18 mouse cellular contexts compared by ENCODE assay signal in the genomic region with DNA sequence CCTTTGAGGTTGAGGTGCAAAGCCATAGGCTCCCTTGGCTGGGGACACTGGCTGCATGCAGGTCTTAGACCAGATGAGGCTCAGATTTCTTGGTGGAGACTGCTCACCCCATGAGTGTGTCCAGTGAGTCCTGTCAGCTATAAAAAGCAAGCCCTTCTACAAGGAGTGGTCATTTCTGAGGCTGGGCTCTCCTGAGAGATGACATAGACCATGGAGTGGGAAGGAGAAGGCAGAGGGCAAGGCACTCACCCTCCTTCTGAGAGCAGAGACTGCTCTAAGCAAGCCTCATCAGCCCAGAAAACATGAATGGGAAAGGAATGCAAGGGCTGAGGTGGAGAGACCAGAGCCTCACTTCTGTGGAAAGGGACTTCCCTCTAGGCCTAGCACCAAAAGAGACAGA. TPM values are rescaled to one million over a fixed set of nuclear protein-coding genes. Genes with fewer than 3 reads are reported as not detected.
DNase-seq lines count a peak whose midpoint lies in the region; ATAC-seq lines count a peak whose summit lies in the region.
"Had no signal": no experiment of that assay in that cellular context is flagged by ENCODE, and none has a peak within 500 bp of the region (broad histone marks: within the 10 kb centered on the region; RNA-seq: fewer than 3 reads in every experiment).

No protein-coding gene starts in this region.

- DNase-seq in embryonic facial prominence, embryonic 10.5 days (ENCODE audit: low spot score), result no peak
- DNase-seq in midbrain, embryonic 11.5 days (ENCODE audit: low spot score, missing footprints), result peak; percentile 61
- DNase-seq in midbrain, embryonic 14.5 days, result no peak
- DNase-seq in limb, embryonic 10.5 days (ENCODE audit: low spot score), result peak; percentile 29
- no peak for DNase-seq in urinary bladder, postnatal 36 days (ENCODE audit: low spot score in 2 of 2)
- DNase-seq: adrenal gland, postnatal 10 days; B cell, adult 2 months; cerebellum, adult 8-10 months; gastrocnemius, postnatal 25 days; kidney, adult 2 months had no signal

- peaks cover 22% of the 10 kb centered on the region for H3K4me1 ChIP-seq in embryonic facial prominence, embryonic 13.5 days
- H3K4me1 ChIP-seq in embryonic facial prominence, embryonic 10.5 days, result peaks cover 24% of the 10 kb centered on the region
- no peaks in the 10 kb centered on the region for H3K4me1 ChIP-seq in midbrain, embryonic 11.5 days (ENCODE audit: control insufficient read depth, insufficient read depth, low read length)
- H3K4me1 ChIP-seq in midbrain, embryonic 14.5 days (ENCODE audit: control insufficient read depth, insufficient read depth, low read length), result no peaks in the 10 kb centered on the region
- H3K4me1 ChIP-seq in limb, embryonic 10.5 days, result peaks cover 17% of the 10 kb centered on the region
- H3K4me1 ChIP-seq: forebrain, embryonic 12.5 days; hindbrain, embryonic 10.5 days; hindbrain, embryonic 15.5 days had no signal

- no peak overlapping the region for H3K4me2 ChIP-seq in embryonic facial prominence, embryonic 13.5 days
- H3K4me2 ChIP-seq in midbrain, embryonic 11.5 days, result no peak overlapping the region
- H3K4me2 ChIP-seq in midbrain, embryonic 14.5 days (ENCODE audit: low read length), result no peak overlapping the region
- H3K4me2 ChIP-seq: forebrain, embryonic 12.5 days; hindbrain, embryonic 15.5 days had no signal

- no peak overlapping the region for H3K9ac ChIP-seq in embryonic facial prominence, embryonic 13.5 days
- H3K9ac ChIP-seq in midbrain, embryonic 11.5 days (ENCODE audit: low read length), result no peak overlapping the region
- no peak overlapping the region for H3K9ac ChIP-seq in midbrain, embryonic 14.5 days (replicated peaks; ENCODE audit: low read length)
- H3K9ac ChIP-seq: forebrain, embryonic 12.5 days; hindbrain, embryonic 15.5 days had no signal

- peak overlapping the region; percentile 55; the same call in 1 of the 2 replicates for H3K27ac ChIP-seq in embryonic facial prominence, embryonic 13.5 days
- H3K27ac ChIP-seq in embryonic facial prominence, embryonic 10.5 days (replicated peaks), result no peak overlapping the region; the same call in 1 of the 2 replicates
- H3K27ac ChIP-seq in midbrain, embryonic 11.5 days (ENCODE audit: low read depth, low read length), result no peak overlapping the region
- no peak overlapping the region for H3K27ac ChIP-seq in midbrain, embryonic 14.5 days (replicated peaks; ENCODE audit: low read depth, low read length)
- peak overlapping the region; percentile 72 for H3K27ac ChIP-seq in limb, embryonic 10.5 days
- H3K27ac ChIP-seq: forebrain, embryonic 12.5 days; hindbrain, embryonic 10.5 days; hindbrain, embryonic 15.5 days had no signal

- H3K36me3 ChIP-seq in embryonic facial prominence, embryonic 13.5 days, result no peaks in the 10 kb centered on the region
- no peaks in the 10 kb centered on the region for H3K36me3 ChIP-seq in embryonic facial prominence, embryonic 10.5 days (replicated peaks)
- H3K36me3 ChIP-seq in midbrain, embryonic 11.5 days (ENCODE audit: control insufficient read depth, insufficient read depth, low read length), result no peaks in the 10 kb centered on the region
- no peaks in the 10 kb centered on the region for H3K36me3 ChIP-seq in midbrain, embryonic 14.5 days (ENCODE audit: control insufficient read depth, insufficient read depth, low read length)
- H3K36me3 ChIP-seq in limb, embryonic 10.5 days, result no peaks in the 10 kb centered on the region
- H3K36me3 ChIP-seq: forebrain, embryonic 12.5 days; G1E; hindbrain, embryonic 10.5 days; hindbrain, embryonic 15.5 days had no signal

- H3K9me3 ChIP-seq in embryonic facial prominence, embryonic 13.5 days, result no peaks in the 10 kb centered on the region
- no peaks in the 10 kb centered on the region for H3K9me3 ChIP-seq in embryonic facial prominence, embryonic 10.5 days
- H3K9me3 ChIP-seq in midbrain, embryonic 11.5 days (ENCODE audit: control insufficient read depth, low read length), result no peaks in the 10 kb centered on the region
- H3K9me3 ChIP-seq in midbrain, embryonic 14.5 days (ENCODE audit: control insufficient read depth, low read length), result no peaks in the 10 kb centered on the region
- no peaks in the 10 kb centered on the region for H3K9me3 ChIP-seq in limb, embryonic 10.5 days (replicated peaks)
- H3K9me3 ChIP-seq: forebrain, embryonic 12.5 days; G1E; hindbrain, embryonic 10.5 days; hindbrain, embryonic 15.5 days had no signal

- no peak for ATAC-seq in embryonic facial prominence, embryonic 13.5 days (ENCODE audit: insufficient number of reproducible peaks, insufficient read depth, low FRiP score, low TSS enrichment, low read depth)
- no peak for ATAC-seq in midbrain, embryonic 11.5 days (ENCODE audit: low FRiP score)
- no peak for ATAC-seq in midbrain, embryonic 14.5 days (ENCODE audit: low FRiP score, low TSS enrichment)
- ATAC-seq: CD4-positive, CD25-positive, alpha-beta regulatory T cell, adult 4 months; forebrain, embryonic 16.5 days; intestine, embryonic 16.5 days had no signal

- no peak overlapping the region for H3K4me3 ChIP-seq in embryonic facial prominence, embryonic 13.5 days
- H3K4me3 ChIP-seq in embryonic facial prominence, embryonic 10.5 days, result no peak overlapping the region
- no peak overlapping the region for H3K4me3 ChIP-seq in midbrain, embryonic 11.5 days (ENCODE audit: low read depth, low read length)
- no peak overlapping the region for H3K4me3 ChIP-seq in midbrain, embryonic 14.5 days (replicated peaks; ENCODE audit: low read depth, low read length)
- H3K4me3 ChIP-seq in limb, embryonic 10.5 days, result no peak overlapping the region
- H3K4me3 ChIP-seq: forebrain, embryonic 12.5 days; hindbrain, embryonic 10.5 days; hindbrain, embryonic 15.5 days had no signal

- H3K27me3 ChIP-seq in embryonic facial prominence, embryonic 13.5 days, result no peaks in the 10 kb centered on the region
- H3K27me3 ChIP-seq in embryonic facial prominence, embryonic 10.5 days (replicated peaks; ENCODE audit: low read depth, poor library complexity, severe bottlenecking), result no peaks in the 10 kb centered on the region
- no peaks in the 10 kb centered on the region for H3K27me3 ChIP-seq in midbrain, embryonic 11.5 days (ENCODE audit: control insufficient read depth, insufficient read depth, low read length)
- no peaks in the 10 kb centered on the region for H3K27me3 ChIP-seq in midbrain, embryonic 14.5 days (ENCODE audit: control insufficient read depth, insufficient read depth, low read length)
- no peaks in the 10 kb centered on the region for H3K27me3 ChIP-seq in limb, embryonic 10.5 days (ENCODE audit: low read depth, poor library complexity, severe bottlenecking)
- H3K27me3 ChIP-seq: forebrain, embryonic 12.5 days; hindbrain, embryonic 15.5 days had no signal

RNA-seq across cellular contexts. Expression of a gene that starts 19.7 kb away (rescaled TPM):
- 4.7 and 4.9 TPM in 2 replicates for polyA plus RNA-seq in embryonic facial prominence, embryonic 13.5 days (2015; fragmentation: Nextera tagmentation; extraction: Ambion mirVana)
- 1.1 and 1.9 TPM in 2 replicates for polyA plus RNA-seq in embryonic facial prominence, embryonic 10.5 days (2016; fragmentation: Nextera tagmentation; extraction: Ambion mirVana)
- polyA plus RNA-seq in midbrain, embryonic 11.5 days (2014; fragmentation: Nextera tagmentation; extraction: Ambion mirVana), result 1.0 and 1.1 TPM in 2 replicates
- polyA plus RNA-seq in midbrain, embryonic 14.5 days (2014; fragmentation: Nextera tagmentation; extraction: Ambion mirVana), result 0.43 and 0.70 TPM in 2 replicates
- 2.3 and 3.4 TPM in 2 replicates for polyA plus RNA-seq in limb, embryonic 10.5 days (2016; fragmentation: Nextera tagmentation; extraction: Ambion mirVana)

Comparison
In these comparisons a context has a peak if more than half of its experiments do, and no peak if none do; other contexts are left out.
1. H3K27ac ChIP-seq: peak in embryonic facial prominence, embryonic 13.5 days (single experiment) and limb, embryonic 10.5 days (single experiment); none in embryonic facial prominence, embryonic 10.5 days (single experiment), midbrain, embryonic 11.5 days (single experiment) and midbrain, embryonic 14.5 days (single experiment).
2. DNase-seq: peak in midbrain, embryonic 11.5 days (single experiment) and limb, embryonic 10.5 days (single experiment); none in embryonic facial prominence, embryonic 10.5 days (single experiment), midbrain, embryonic 14.5 days (single experiment) and urinary bladder, postnatal 36 days (0 of 2).